Mouse (Mus musculus): ENCODE data around the gene Mtch1.

GRCm38 (mm10) chr17:29310056-29310623 is 37.6 kb downstream of the Mtch1 start:
- TF ChIP-seq GATA1 (IDR thresholded peaks at IDR 0.05; ENCODE audit: low read length) (no peak), TAL1 (IDR thresholded peaks at IDR 0.05; ENCODE audit: low read length) (no peak)

Measured in erythroblast, embryonic 14.5 days (primary cell).